Mouse (Mus musculus) olfactory bulb, adult 2 months (tissue): ENCODE results near the gene Zmiz1.

Source experiments
- CTCF ChIP-seq: fragments of 200-500 bp; IDR thresholded peaks from 2 replicates; pipeline ENCODE4 v1.5.1; 2012; ENCODE audit warnings: low read depth, mild to moderate bottlenecking, low read length, moderate library complexity; ENCODE audit not compliant: insufficient read depth
- POLR2A ChIP-seq: fragments of 200-500 bp; IDR thresholded peaks from 2 replicates; pipeline ENCODE4 v1.6.1; 2012; ENCODE audit warnings: mild to moderate bottlenecking, low read depth, low read length, moderate library complexity; ENCODE audit not compliant: insufficient read depth

DNA sequence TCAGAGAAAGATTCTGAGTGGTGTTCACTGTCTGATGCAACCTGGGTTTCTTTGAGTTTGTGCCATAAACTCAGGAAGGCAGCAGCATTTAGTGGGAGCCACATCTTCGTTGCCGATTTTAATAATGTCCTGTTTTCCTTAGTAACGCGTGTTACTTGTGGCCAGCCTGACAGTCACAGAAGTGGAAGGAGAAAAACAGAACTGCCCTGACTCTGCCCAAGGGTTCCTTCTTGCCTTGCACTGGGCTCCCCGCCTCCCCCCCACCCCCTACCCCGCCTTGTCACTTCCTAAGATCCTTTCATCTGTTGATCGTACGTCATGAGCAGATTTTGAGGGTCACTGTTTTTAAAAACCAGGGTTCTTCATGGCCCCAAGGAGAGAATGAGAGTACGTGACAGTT is 88.9 kb downstream of the Zmiz1 start:
- TF ChIP-seq POLR2A = no peak
- no peak for TF ChIP-seq CTCF
